Mouse (Mus musculus): Measurements from ENCODE around the gene Vapb. TPM values are rescaled to one million over a fixed set of nuclear protein-coding genes. Genes with fewer than 3 reads are reported as not detected.

Gene Vapb
- total RNA-seq, 2 experiments from 2014 or later, result 128 TPM

DNA sequence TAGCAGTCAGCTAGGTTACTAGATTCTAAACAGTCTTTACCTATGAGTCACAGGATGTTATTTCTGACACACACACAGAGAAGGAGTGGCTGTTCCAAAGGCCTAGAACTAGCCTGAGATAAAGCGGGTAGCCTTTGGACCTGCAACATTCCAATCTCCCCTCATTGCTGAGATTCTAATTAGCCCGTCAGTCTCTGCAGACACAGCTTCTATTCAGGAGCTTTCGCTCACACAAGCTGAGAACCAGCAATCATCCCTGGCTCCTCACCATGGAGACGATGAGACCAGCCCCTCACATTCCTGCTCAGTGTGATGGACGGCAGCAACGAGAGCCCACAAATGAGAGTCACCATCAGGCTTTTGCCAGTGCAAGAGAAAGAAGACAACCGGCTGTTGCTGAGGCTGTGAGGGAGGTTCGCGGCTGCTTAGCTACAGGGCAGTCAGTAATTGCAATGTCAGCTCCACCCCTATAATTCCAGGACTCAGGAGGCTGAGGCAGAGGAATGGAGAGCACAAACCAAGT lies 6.8 kb upstream of the Vapb start:
- DNase-seq (ENCODE audit: low spot score), result no peak
- intact Hi-C loops (cut with DNase I), result no loop called here

GRCm38 (mm10) chr2:173734426-173734825 lies 2.9 kb upstream of the Vapb start:
- intact Hi-C loops (cut with DNase I), result no loop called here

DNA sequence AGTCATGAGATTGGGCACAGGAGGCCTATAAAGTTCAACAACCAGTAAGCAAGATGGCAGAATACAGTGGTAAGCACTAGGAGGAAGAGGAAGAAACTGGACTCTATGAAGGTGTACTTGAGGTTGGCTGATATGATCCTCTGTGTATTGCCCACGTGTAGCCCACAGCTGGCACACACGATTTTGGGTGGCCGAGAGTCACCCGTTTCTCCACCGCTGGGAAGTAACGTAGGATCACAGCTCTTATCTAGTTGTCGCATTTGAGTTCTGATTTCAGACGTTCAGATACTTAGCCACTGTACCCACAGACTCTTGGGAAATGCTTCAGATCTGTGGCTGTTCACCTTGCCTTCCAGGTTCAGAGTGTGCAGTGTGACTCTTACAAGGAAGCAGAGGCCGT lies 921 bp downstream of the Vapb start:
- intact Hi-C loops (cut with DNase I), result loop anchor here (5.0 kb wide), 1 partner anchor 76 kb away; no protein-coding TSS in a partner anchor

More at GRCm38 (mm10) chr2:173734426-173734825, 2.9 kb upstream of the Vapb start:
- no peak for DNase-seq (ENCODE audit: low spot score)

DNA sequence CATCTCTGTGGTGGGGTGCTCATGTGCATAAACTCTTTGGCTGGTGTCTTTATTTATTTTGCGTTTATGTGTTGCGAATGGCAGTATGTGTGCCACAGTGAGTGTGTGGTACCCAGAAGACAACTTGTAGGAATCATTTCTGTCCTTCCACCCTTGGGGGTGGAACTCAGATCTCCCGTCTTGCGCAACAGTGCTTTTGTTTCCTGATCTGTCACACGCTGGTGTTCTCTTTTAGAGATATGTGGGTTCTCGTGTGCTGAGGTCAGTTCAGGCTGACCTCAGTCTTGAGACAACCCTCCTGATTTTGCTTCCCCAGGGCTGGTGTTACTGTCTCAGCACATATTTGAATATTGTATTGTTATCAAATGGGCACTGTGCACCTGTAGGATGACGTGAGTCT lies 1.8 kb downstream of the Vapb start:
- DNase-seq (ENCODE audit: low spot score), result no peak
- intact Hi-C loops (cut with DNase I), result loop anchor here (5.0 kb wide), 1 partner anchor 77 kb away; no protein-coding TSS in a partner anchor

More for the DNA sequence above, 921 bp downstream of the Vapb start:
- no peak for DNase-seq (ENCODE audit: low spot score)

- intact Hi-C loops (cut with DNase I), result loop anchor here (5.0 kb wide), 1 partner anchor 40 kb away; no protein-coding TSS in a partner anchor
Observed at GRCm38 (mm10) chr2:173742090-173742489, 4.8 kb downstream of the Vapb start.

DNA sequence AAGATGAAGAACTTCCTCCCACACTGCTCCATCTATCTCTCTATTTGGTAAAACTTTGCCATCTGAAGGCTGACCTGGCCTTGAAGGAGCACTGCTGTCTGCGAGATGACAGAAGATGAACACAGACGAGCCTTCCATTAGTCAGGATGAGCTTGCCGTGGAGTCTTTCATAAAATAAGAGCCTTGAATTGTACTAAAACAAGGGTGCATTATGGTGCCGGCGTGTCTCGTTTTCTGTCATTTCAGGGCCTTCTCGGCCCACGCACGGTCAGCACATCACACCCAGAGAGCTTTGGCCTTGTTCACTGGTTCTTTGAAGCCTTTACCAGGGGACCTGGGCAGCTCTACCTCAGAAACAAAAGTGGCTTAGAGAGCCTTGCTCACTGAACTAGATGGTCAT lies 5.4 kb downstream of the Vapb start:
- no peak for DNase-seq (ENCODE audit: low spot score)
- intact Hi-C loops (cut with DNase I), result loop anchor here (5.0 kb wide), 1 partner anchor 40 kb away; no protein-coding TSS in a partner anchor

More at GRCm38 (mm10) chr2:173742090-173742489, 4.8 kb downstream of the Vapb start:
- DNase-seq (ENCODE audit: low spot score), result no peak

GRCm38 (mm10) chr2:173744070-173744815 lies 6.9 kb downstream of the Vapb start:
- DNase-seq (ENCODE audit: low spot score), result no peak
- intact Hi-C loops (cut with DNase I), result loop anchor here (5.0 kb wide), 1 partner anchor 38 kb away; no protein-coding TSS in a partner anchor

- no peak for DNase-seq (ENCODE audit: low spot score)
Observed at GRCm38 (mm10) chr2:173748961-173749659, 11.8 kb downstream of the Vapb start.

GRCm38 (mm10) chr2:173755433-173756144 lies 18.3 kb downstream of the Vapb start:
- intact Hi-C loops (cut with DNase I), result no loop called here
- DNase-seq (ENCODE audit: low spot score), result no peak

More at GRCm38 (mm10) chr2:173748961-173749659, 11.8 kb downstream of the Vapb start:
- intact Hi-C loops (cut with DNase I), result no loop called here

DNA sequence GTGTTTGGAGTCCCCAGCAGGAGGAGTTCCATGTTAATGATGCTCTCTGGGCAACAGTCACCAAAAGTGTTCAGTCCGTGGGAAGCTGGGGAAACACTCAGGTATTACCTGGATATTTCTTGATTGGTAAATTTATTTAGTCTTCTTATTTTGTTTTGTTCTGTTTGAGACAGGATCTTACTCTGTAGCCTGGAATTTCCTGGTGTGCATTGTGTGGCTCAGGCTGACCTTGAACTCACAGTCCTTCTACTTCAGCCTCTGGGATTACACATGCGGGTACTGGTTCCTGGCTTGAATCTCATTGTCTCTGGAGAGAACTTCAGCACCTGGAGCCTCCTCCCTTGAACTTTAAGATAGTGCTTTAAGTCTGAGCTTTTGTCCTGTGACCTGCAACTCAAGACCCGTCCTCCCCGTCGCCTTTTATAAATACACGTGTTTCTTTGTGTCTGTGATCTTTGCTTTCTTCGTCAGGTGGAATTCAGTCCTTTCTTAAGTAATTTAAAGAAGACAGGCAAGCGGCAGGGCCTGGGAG lies 20.4 kb downstream of the Vapb start:
- intact Hi-C loops (cut with DNase I), result no loop called here
- DNase-seq (ENCODE audit: low spot score), result no peak

DNA sequence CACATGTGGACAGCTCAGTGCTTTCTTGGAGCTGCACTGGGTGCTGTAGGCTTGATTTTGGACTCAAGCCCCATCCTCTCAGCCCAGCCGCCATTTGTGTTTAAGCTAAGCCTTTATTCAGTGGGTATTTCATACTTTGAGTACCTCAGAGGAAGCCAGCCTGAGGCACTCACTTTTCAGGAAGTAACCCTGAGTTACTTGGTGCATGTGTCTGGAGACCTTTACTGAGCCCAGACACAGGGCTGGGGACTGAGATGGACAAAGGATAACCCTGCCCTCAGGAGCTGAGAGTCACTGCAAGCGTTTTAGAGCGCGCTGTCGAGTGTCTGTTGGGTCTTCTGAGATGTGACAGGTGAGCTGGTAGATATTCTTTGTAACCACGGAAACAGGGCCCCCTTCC lies 23.3 kb downstream of the Vapb start:
- no peak for DNase-seq (ENCODE audit: low spot score)
- intact Hi-C loops (cut with DNase I), result no loop called here

DNA sequence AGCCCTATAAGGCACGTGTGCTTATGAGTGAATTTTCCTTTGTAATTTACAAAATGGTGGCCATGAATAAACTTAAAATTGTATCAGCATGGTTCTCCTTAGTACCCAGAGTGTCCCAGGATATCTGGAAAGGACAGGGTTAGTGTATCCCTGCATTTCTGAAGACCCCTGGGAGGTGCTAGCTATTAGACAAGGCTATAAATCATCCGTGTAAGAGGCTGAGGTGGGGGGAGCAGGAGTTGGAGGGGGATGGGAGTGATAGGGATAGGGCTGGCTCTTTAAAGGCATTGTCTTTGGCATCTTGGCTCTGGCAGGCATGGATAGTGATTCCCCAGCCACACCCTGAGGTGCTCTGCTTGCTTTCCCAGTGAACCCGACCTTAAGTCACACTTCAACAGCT lies 27.3 kb downstream of the Vapb start:
- intact Hi-C loops (cut with DNase I), result no loop called here
- no peak for DNase-seq (ENCODE audit: low spot score)

DNA sequence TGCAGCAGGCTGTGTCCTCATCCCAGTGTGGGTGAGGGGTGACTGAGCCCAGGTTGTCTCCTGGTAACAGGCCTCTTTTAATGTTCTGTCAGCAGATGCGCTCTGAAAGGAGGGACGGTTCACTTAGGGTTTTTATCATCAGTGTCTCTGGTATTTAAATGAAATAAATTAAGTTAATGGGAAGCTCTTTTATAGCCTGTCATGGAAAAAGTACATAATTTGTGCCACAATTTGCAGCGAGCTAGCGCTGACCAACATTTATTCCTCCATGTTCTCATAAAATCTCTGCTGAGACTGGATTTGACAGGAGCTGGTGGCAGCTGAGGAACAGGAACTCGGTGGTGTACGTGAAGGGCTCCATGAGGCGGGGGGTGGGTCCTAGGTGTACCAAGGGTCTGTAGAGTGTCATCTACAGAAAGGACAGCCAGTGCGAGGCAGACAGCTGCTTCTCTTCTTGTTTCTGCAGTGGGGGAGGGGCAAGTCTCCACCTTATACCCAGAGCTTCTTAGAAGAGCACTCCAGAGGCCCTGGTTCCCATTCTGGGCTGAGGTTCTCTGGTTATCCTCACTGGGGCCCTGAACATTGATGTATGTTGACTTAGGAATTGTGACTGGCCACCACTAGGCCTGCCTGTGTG lies 30.8 kb downstream of the Vapb start:
- no peak for DNase-seq (ENCODE audit: low spot score)
- intact Hi-C loops (cut with DNase I), result no loop called here

DNA sequence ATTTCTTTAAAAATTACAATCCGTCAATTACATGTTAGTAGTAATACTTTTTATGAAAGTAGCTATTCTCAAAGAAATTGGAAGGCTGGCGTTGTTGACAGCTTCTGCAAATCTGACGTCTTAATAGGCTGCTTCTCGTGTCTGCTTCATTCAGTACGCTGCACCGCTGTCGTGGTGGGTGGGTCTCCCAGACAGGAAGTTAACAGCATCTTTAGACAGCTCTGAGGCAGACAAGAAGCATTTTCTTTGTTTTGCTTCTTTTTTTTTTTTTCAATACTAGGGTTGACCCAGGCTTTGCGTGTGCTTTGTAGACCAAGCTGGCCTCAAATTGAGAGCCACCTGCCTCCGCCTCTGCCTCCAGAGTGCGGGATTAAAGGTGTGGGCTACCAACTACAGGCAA lies 31.9 kb downstream of the Vapb start:
- DNase-seq (ENCODE audit: low spot score), result no peak
- intact Hi-C loops (cut with DNase I), result no loop called here

DNA sequence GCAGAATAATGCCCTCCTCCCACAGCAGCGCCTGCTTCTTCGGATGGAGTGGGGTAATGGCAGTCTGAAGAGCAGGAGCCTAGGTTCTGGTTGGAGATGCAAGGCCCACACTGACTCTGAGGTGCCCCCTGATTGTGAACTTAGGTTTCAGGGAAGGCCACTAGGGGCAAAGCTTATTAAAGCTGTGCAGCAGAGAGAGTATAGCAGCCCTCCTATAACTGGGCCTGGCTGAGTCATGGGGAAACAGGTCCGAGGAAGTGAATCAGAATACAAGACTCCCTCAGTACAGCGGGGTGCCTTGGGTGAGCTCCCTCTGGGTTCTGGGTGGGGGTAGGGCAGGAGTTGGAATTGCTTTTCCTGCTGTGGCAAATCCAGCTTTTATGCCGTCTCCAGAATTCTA lies 33.3 kb downstream of the Vapb start:
- intact Hi-C loops (cut with DNase I), result no loop called here
- no peak for DNase-seq (ENCODE audit: low spot score)

- intact Hi-C loops (cut with DNase I), result no loop called here
- DNase-seq (ENCODE audit: low spot score), result no peak
Observed at GRCm38 (mm10) chr2:173771706-173772105, 34.4 kb downstream of the Vapb start.

DNA sequence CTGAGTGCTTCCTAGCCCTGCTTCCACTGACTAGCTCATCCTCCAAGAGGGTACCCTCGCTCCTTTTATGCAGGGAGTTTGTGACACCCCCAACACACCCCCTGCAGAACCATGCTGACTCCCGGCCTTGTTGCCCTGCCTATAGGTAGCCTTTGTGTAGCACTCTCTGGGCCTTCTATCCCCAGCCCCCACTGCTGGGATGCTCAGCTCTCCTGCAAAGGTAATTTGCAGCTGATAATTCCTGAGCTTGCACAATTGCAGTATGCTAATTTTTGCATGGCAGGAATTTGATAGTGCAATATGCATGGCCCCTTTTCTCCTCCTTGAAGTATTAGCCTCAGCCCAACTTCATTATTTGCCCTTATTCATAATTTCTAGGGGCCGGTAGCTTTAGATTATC lies 38.2 kb downstream of the Vapb start:
- intact Hi-C loops (cut with DNase I), result no loop called here
- DNase-seq (ENCODE audit: low spot score), result no peak

GRCm38 (mm10) chr2:173776108-173776507 lies 38.8 kb downstream of the Vapb start:
- intact Hi-C loops (cut with DNase I), result no loop called here
- no peak for DNase-seq (ENCODE audit: low spot score)

GRCm38 (mm10) chr2:173780931-173781330 lies 43.6 kb downstream of the Vapb start:
- DNase-seq (ENCODE audit: low spot score), result no peak
- intact Hi-C loops (cut with DNase I), result loop anchor here (5.0 kb wide), 1 partner anchor 39 kb away; no protein-coding TSS in a partner anchor
